Mouse (Mus musculus) brain, embryonic 14.5 days (tissue): ENCODE results near the gene Med13l.

Experiments
- CTCF ChIP-seq: fragments of 200-500 bp; IDR thresholded peaks from 2 replicates; pipeline ENCODE4 v1.5.1; 2012; ENCODE audit warnings: inconsistent platforms, mild to moderate bottlenecking, moderate library complexity, borderline replicate concordance; ENCODE audit not compliant: insufficient read depth, insufficient read length; ENCODE audit errors: extremely low read depth
- POLR2A ChIP-seq: fragments of 200-500 bp; IDR thresholded peaks from 2 replicates; pipeline ENCODE4 v1.6.1; 2012; ENCODE audit warnings: mild to moderate bottlenecking, inconsistent platforms, borderline replicate concordance; ENCODE audit not compliant: poor library complexity, insufficient read depth, insufficient read length, severe bottlenecking; ENCODE audit errors: extremely low read depth

DNA sequence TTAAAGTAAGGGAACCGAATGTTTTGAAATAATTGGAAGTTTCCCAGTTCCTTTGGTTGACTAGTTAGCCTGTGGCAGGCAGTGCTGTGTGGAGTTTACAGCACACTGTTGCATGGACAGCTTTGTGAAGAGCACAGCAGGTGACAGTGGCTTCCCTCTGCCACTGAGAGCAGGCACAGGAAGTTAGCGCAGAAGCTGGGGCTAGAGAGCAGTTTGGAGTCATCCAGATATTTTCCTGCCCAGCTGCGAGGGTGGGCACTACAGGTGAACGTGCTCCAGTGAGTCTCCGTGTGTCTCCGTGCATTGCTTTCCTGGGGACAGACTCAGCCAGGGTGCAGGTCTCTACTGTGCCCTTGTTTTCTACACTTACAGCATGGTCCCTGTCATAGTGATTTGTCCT is 30.4 kb downstream of the Med13l start:
- no peak for TF ChIP-seq CTCF
- no peak for TF ChIP-seq POLR2A
